Mouse (Mus musculus): ENCODE results near the gene Socs3.
A peak's percentile ranks its signal among the peaks of the same experiment; 100 is the strongest.

Socs3 gene

GRCm38 (mm10) chr11:117972656-117973558 lies 3.1 kb upstream of the Socs3 start:
- DNase-seq = no peak

GRCm38 (mm10) chr11:117971646-117972242 lies 1.9 kb upstream of the Socs3 start:
- DNase-seq = no peak

GRCm38 (mm10) chr11:117971100-117971499 lies 1.3 kb upstream of the Socs3 start:
- DNase-seq = no peak

- peak; percentile 99 for DNase-seq
These were observed 525 bp downstream of the Socs3 start for GRCm38 (mm10) chr11:117969100-117969944.

- no peak for DNase-seq
These were observed 1.1 kb downstream of the Socs3 start for GRCm38 (mm10) chr11:117968716-117969099.

DNA sequence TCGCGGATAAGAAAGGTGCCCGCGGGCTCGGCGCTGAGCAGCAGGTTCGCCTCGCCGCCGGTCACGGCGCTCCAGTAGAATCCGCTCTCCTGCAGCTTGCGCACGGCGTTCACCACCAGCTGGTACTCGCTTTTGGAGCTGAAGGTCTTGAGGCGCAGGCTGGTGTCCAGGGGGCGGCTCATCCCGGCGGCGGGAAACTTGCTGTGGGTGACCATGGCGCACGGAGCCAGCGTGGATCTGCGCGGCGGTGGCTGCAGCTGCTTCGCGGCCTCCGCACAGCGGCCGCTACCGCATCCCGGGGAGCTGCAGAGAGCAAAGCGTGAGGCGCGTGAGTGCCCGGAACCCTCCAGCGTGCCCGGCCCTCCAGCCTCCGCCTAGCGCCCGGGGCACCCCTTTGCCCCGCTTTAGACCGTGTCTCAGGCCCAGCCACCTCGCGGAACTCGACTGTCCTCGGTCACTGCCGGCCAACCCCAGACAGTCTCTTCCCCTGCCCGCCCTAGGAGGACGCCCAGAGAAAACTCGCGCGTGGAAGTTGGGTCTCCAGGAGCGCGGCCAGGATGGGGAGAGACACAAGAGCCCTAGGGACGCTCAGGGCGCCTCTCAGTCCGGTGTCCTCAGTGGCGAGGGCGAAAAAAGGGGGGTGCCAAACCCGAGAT lies 1.7 kb downstream of the Socs3 start:
- DNase-seq = peak in 1 of 2 experiments; percentile 59

DNA sequence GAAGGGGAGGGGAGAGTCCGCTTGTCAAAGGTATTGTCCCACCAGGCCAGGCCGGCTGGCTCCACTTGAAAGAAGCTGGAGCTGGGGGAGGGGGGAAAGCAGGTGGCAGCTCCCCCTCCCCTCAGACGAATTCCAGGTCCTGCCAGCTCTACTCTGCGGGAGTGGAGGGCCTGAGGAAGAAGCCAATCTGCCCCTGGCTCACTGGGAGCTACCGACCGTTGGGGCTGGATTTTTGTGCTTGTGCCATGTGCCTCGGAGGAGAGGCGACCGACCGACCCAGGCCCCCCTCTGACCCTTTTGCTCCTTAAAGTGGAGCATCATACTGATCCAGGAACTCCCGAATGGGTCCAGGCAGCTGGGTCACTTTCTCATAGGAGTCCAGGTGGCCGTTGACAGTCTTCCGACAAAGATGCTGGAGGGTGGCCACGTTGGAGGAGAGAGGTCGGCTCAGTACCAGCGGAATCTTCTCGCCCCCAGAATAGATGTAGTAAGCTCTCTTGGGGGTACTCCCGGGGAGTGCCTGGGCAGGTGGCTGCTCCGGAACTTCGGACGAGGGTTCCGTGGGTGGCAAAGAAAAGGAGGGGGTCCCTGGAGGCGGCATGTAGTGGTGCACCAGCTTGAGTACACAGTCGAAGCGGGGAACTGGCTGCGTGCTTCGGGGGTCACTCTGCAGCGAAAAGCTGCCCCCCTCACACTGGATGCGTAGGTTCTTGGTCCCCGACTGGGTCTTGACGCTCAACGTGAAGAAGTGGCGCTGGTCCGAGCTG lies 2.4 kb downstream of the Socs3 start:
- DNase-seq = no peak

GRCm38 (mm10) chr11:117966506-117967100 lies 3.2 kb downstream of the Socs3 start:
- no peak for DNase-seq

- DNase-seq = no peak
These were observed 4.3 kb downstream of the Socs3 start for GRCm38 (mm10) chr11:117965561-117965981.

DNA sequence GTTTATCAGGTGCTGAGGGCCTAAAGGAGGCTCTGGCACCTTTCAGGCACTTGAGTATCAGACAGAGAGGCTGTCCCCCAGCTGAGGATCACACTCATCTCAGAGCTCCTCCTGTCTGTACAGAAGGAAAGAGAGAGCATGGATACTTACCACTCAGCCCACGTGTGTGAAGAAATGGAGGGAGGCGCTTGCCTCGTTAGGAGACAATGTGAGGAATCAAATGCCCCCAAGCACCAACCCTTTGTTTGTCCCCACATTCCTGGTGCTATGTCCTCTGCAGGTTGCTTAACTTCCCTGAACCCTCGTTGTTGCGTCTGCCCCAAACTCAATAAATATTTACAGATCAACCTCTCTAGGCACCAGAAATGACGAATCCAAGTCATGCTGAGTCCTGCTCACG lies 4.8 kb downstream of the Socs3 start:
- DNase-seq = no peak

GRCm38 (mm10) chr11:117964294-117964693 lies 5.6 kb downstream of the Socs3 start:
- no peak for DNase-seq

- DNase-seq = no peak
These were observed 6.0 kb downstream of the Socs3 start for GRCm38 (mm10) chr11:117963872-117964271.

- peak; percentile 99 for DNase-seq
These were observed 6.6 kb downstream of the Socs3 start for GRCm38 (mm10) chr11:117963091-117963793.

DNA sequence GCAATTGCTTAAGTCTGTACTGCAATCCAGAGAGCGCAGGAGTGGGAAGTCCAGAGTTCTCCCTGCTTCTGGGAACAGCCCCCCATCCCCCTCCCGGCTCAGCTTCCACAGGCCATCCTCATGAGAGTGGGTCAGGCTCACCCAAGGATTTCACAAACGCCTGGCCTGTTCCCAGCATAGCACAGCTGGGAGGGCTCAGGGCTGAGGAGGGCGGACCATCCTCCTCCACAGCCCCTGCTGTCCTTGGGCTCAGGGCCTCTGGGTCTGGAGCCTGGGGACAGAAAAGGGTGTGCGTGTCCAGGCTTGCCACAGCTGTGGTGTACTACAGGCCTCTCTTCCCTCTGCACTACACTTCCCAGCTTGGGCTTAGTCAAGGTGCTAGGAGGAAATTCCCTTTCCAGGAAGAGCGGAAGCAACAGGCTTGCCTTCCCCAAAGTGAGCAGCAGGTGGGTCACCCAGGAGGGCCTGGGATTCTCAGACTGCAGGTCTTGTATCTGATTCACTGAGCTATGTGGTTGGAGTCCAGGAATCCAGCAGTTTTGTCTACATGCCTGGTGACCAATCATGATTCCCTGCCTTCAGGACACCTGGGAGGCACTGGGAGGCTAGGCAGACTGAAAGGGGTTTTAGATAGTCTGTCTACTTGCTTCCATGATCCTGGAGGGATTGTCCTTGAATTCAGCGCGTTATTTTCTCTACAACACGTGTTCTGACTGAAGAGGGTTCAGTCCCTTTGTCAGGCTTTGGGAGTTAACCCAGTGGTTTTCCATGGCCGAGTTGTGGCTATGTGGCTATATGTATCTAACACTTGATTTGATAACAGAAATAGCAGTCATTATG lies 7.4 kb downstream of the Socs3 start:
- peak; percentile 85 to 86 for DNase-seq

DNA sequence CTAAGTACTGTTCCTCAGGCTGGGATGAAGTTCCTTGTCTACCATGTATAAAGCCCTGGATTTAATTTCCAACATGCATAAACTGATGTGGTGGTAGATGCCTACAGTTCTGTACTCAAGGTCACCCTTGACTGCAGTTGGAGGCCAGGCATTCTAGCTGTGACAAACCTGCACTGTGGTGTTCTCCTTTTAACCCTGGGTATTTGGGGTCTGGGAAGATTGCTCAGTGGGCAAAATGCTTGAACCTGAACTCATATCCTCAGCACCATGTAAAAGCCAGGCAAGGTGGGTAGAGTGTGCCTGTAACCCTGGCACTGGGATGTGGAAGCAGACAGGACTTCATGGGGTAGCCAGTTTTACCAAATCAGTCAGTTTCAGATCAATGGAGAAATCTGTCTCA lies 9.2 kb downstream of the Socs3 start:
- no peak for DNase-seq

GRCm38 (mm10) chr11:117959741-117960381 lies 10.0 kb downstream of the Socs3 start:
- DNase-seq = peak in 1 of 2 experiments; percentile 38

- no peak for DNase-seq
These were observed 10.7 kb downstream of the Socs3 start for GRCm38 (mm10) chr11:117959166-117959565.

DNA sequence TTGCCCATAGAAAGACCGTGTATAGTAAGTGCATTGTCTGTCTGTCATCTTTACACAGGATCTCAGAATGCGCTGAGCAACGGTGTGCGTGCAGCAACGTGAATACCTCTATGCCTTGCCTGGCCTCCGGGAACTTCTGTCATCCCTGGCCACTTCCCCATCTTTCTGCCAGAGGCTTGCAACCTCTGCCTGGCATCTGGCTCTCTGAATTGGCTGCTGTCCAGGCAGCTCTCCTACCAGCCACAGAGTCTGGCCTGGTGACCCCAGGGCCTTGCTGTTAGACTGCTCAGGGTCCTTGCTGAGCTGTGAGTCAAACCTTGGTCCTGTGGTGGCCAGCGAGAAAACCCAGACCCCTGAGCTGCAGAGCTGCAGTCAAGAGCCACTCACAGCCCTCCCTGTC lies 11.7 kb downstream of the Socs3 start:
- peak in 1 of 2 experiments; percentile 70 for DNase-seq

GRCm38 (mm10) chr11:117955621-117956020 lies 14.2 kb downstream of the Socs3 start:
- DNase-seq = peak; percentile 57 to 74
